Mouse (Mus musculus): ENCODE measurements around the gene Zfp536. TPM values are rescaled to one million over a fixed set of nuclear protein-coding genes. Genes with fewer than 3 reads are reported as not detected.

Zfp536 gene
- polyA plus RNA-seq, 2 experiments from 2014 or later = 0.40 TPM; not detected in 1

DNA sequence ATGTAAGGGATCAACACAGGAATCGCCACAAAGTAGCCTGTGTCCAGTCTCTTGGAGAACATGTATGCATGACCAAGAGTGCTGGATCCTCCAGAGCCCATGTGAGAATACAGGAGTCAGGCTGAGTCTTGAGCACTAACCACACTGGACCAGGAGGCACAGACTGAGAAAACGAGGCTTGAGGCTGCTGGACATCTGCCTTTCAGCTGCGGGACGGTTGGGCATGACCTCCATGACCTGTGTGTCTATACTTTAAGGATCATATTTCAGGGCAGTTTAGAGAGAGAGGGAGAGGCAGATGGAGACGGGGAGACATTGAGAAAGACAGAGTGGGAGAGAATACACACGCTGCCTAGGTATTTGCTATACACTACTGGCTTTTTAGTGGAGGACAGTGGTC, 229.4 kb downstream of the Zfp536 start:
- no peak for ATAC-seq

DNA sequence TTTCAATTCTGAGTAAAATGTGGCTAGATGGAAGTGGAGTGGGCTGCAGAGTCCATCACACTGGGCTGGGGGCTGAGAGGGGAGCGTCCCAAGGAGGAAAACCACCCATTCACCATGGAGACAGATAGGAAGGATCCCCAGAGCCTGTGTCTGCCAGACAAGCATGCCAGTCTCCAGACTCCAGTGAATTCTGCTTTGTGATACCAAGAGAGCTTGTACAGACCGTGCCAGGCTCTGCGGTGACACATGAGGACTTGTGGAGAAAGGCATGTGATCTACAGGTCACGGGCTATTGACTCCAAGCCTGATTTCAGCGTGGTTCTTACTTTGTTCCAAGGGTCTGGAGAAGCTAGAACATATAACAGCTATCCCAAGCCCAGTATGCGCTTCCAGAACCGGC, 230.5 kb downstream of the Zfp536 start:
- ATAC-seq = no peak

DNA sequence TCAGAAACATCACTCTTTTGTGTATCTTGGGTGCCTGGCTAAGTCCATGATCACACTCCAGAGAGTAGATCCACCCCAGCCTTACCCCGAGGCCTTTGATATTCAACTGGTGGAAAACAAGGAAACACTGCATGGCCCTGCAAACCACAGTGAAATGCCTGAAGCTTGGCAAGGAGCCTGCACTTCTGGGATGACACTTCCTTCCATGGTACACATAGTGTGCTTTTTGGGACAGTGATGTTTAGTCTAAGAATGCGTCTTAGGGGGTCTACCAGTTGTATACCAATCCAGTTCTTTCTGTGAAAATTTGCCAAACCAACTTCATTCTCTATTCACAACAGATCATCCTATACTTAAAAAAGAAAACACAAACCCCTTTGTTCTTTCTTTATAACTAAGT, 242.3 kb downstream of the Zfp536 start:
- ATAC-seq = no peak

DNA sequence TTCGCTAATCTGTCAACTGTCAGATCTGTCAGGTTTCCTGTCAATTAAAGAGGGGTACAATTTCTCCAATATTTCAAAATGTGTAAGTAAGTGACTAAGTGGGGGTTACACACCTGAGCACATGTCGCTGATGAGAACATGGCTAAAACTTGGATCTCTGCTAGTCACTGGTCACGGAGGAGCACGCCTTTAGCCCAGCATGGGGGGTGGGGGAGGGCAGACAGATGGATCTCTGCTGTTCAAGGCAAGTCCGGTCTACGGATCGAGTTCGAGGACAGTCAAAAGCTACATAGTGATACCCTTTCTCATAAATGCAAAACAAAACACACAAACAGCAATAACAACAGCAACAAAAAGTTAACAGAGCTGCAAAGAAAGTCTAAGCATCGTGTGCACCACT, 245.1 kb downstream of the Zfp536 start:
- no peak for ATAC-seq

DNA sequence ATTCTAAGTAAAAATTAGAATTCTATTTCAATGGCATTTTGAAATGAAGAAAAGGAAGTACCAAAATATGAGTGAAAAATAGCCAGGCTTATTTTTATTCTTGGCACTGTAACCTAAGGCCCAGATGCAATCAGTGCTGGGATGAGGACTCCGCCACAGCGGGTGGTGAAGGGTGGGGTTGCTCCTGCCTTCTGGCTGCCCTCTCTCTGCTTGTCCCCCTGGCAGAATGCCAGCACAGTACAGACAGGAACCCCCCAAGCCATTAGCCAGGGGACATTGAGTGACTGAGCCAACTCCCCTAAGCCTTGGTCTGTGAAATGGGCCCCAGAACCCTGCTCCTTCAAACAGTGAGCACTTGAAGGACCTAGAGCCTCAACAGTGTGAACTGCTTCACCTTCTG, 245.6 kb downstream of the Zfp536 start:
- no peak for ATAC-seq

DNA sequence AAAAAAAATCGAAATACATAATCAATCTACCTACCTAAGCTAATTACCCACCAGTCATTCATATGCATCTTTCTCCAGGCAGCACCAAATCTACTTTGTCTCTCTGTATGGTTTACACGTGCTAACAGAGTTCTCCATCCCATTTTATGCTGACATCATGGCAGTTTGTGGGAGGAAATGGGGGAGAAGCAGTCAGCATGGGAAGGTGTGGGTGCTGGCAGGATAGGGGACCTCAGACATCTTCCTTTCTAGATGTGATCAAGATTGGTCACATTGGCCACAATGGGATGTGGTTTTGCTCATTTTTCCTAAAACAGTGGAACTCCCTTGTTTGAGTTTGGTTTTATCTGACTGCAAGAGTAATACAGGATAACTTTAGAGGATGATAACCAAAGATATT, 252.0 kb downstream of the Zfp536 start:
- ATAC-seq = no peak

DNA sequence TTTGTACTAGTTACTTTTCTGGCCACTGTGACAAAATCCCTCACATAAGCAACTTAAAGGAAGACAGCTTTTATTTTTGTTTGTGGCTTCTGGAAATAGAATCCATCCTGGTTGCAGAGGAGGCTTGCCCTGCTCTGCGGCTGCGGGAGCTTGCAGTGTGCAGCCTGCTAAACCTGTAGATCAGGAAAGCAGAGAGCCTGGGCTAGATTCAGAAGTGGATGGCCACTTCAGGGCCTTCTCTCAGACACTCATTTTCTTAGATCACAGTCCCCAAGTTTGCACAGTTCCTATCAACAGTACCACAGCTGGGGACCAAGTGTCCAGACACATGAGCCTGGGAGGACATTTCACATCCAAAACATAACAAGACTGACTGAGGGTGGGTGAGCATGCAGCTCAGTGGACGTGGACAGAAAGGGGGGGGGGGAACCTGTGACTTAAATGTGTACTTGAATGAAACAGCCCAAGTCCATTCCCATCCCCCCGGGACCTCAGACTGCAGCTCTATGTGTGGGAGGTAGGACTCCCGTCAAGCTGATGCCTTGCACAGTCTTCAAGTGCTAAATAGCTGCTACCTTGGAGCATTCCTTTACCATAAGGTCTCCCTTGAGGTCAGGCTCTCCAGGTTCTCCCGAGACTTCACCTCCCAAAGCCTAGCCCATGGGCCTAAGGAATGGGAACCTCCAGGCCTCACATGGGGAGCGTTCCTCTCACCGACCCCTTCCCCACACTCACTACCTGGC, 262.3 kb downstream of the Zfp536 start:
- no peak for ATAC-seq

DNA sequence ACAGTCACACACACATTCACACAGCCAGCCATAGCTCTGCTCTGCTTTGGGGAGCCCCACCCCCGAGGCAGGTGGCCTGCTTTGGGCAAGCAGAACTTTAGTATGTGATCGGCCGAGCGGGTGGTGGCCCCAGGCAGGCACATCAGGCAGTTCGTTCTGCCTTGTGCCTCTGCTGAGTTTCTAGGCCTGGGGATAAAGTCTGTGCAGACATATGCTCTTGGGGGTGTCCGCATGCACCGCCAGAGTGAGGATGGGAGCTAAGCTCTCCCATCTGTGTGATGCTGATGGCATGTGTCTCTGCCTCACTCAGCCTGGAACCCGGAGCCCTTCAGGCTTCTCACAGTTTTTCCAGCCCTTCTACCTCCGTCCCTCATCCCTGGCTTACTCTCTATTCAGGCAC, 263.7 kb downstream of the Zfp536 start:
- no peak for ATAC-seq

DNA sequence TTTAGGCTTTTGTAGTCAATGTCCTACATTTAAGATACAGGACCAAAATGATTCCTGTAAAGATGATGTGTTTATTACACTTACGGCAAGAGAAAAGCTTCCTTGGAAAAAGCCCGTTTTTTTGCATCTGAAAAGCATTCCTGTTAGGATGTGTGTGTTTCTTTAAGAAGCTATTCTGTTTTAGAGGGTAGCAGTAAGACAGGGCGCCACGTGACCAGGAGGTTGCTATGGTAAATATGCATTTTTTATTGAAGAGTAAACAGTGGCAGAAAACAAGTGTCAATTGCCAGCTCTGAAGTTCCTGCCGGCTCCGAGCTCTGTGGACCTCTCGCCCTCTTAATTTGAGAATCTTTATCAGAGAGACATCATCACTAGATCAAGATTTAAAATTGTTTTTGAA, 267.9 kb downstream of the Zfp536 start:
- ATAC-seq = no peak

DNA sequence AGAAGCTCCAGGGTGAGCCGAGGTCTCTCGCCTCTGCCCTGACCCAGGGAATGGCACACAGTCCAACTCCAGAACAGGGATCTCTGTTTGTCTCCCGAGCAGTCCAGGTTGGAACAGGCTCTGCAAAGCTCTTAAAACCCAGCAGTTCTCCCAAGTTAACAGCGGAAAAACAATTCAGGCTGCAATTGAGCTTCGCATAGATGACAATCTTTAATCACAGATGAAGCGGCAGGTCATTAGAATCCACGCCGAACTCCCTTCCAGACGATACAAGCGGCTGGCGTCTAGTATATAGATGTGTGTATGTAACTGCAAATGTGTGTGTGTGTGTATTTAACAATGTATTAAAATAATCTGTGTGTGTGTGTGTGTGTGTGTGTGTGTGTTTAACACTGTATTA, 268.3 kb downstream of the Zfp536 start:
- ATAC-seq = no peak

DNA sequence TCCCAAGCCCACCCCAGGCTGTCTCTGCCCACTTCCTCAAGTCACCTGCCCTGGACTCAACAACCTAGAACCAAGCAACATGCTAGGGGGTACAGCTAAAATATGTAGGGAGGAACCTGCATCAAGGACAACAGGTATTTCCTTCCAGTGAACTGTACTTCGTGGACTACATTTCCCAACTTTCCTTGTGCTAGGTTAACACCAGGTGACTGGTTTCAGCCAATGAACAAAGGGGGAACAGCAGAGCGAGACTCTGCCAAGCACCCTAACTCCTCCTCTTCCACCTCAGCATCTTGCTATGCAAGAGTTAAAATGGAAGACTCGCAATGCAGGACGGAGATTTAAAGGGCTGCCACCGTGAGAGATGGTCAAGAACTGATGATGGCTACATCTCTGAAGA, 274.6 kb downstream of the Zfp536 start:
- no peak for ATAC-seq

DNA sequence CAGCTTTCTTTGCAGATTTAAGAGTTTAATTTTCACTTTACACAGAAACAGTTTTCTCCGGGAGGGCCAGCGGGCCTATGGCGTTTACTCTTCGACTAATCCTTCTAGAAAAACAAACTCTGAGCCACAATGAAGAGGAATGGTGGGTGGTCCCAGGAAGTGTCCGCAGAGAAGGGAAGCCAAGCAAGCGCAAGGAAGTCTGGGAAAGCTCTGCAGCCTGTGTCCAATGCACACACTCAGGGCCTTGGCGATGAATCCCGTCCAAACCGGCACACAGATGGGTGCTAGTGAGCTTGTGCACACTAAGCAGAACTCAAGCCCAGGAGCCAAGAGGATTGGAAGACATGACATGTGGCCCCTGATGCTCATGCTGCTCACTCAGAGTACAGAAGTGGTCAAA, 276.9 kb downstream of the Zfp536 start:
- ATAC-seq = no peak

DNA sequence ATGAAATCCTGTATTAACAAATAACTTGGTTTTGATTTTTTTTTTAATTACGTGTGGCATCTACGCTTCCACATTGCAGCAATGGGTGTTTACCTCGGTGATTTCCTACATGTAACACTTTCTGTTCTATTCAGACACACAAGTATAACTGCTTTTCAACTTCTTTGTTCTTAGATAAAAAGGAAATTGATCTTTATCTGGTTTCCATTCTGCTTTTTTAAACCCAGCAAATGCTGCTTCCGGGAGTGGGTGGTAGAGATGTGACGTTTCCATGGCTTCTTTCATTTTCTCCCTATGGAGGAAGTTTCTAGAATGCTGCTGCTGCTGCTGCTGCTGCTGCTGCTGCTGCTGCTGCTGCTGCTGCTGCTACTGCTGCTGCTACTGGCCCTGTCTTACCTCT, 283.1 kb downstream of the Zfp536 start:
- ATAC-seq = peak; percentile 95

DNA sequence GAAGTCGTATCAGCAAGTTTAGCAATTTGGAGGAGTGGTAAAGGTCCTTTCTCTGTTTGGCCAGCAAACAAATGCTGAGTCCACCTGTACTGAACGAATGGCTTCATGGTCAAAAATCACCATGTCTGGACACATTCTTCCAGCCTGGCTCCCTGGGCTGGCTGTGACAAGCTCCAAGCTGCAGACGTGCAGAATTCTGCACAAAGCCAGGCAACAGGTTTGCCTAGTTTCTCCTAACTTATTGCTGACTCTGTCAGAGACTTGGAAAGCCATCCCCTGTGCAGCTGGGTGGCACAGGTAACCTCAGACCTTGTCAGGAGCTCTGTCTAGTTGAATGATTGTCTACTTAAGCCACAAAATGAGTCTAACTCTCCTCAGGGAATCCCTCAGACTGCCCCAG, 288.5 kb downstream of the Zfp536 start:
- no peak for ATAC-seq

DNA sequence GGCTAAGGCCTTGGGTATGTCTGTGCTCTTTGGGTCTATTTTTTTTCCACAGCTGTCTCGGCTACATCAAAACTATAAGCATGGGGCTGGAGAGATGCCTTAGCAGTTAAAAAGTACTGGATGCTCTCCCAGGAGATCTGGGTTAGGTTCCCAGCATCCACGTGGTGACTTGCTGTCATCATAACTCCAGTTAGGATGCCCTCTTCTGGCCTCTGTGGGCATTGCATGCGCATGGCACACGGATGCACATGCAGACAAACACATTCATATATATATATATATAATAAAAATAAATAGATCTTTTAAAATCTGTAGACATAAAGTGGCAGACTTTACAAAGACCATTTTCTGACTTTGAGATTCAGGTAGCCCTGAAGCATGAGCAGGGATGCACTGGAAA, 290.9 kb downstream of the Zfp536 start:
- no peak for ATAC-seq

DNA sequence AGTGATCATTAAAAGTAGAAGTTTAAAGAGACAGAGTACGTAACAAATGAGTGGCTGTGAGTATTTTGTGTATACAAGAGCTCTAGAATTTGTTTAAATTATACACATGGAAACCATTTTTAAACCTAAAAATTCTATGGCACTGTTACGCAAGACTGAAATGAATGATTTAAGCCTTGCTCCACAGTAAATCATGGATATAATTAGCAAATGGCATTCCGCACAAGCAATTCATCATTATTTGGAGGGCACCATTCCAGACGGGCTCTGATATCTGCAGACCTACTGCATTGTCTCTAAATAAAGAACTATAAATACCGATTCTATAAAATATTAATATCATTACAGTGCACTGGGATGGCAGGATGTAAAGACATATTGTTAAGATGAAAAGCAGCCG, 292.3 kb downstream of the Zfp536 start:
- no peak for ATAC-seq

DNA sequence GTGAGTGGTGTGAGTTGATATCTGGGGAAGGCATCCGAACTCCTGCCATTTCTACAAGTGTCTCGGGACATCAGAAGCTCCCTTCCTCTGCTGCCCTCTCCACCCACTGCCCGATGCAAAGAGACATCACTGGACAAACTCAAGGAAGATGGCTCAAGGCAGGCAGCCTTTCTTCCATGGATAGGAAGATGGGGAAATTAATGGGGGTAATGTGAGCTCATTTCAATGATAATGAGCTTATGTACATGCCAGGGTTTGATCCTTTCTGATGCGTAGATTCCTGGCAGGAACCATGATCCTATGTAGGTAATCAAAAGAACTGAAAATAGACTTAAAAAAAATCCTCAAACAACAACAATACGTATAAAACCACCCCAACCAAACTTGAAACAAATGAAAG, 296.1 kb downstream of the Zfp536 start:
- ATAC-seq = no peak

DNA sequence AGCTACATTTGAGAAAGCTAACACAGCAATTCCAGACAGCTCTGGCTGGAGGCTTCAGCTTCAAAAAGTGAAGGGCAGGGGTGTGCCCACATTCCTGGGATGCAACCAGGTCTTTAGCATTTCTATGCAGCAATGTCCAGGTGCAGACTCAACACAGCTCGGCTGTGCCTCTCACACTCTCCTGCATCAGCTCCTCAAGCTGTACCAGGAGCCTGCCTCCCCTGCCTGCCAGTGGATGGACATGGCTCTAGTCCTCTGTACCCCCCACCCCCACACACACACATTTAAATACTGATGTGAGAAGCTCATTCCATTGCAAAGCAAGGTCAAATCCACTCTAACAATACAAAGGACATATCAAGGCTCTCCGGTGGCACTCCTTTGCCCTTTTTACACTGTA, 298.0 kb downstream of the Zfp536 start:
- no peak for ATAC-seq

DNA sequence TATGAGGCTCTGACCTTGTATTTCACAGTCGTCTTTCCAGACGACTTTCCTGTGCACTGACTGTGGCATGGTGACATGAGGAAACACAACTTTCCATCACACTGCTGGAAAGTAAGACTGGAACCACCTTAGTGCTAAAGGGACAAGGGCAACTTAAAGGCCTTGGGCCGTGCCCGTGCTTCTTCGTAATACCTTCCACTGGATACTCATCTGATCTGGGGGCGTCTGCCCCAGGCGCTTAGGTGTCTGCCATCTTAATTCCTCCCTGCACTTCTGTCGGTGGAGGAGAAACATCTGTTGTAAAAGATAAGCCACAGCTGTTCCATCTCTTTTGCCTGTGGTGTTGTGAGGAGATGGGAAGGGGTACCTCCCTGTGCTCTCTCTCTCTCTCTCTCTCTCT, 299.2 kb downstream of the Zfp536 start:
- no peak for ATAC-seq

DNA sequence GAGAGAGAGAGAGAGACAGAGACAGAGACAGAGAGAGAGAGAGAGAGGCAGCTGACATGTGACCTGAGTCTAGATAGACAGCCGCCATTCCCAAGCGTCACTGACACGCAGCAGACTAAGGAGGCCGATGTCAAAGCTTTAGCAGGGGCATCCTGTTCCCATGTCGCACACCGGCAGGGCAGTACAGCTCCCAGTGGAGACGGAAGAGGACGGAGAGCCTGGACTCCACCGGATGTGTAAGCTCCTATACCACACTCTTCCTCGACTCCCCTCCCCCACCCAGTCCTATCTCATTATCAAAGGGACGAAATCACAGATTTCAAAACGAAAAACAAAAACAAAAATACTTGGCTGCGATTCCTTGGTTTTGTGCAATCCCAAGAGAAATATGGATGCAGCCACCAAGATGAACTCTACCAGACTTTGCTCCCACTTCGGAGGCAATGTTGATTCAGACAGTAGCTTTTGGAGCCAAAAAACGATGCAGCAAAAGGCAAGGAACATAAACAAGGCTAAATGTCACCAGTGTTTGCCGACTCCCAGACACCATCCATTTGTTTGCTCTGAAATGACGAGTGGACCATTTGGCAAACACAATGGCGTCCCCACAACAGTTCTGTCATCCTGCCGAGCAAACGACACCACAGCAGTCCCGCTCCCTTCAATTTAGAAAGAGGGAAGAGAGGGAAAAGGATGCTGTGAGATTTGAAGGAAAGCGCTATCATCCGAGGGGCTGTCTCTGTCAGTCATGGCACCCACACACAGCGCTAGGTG, 299.9 kb downstream of the Zfp536 start:
- no peak for ATAC-seq

DNA sequence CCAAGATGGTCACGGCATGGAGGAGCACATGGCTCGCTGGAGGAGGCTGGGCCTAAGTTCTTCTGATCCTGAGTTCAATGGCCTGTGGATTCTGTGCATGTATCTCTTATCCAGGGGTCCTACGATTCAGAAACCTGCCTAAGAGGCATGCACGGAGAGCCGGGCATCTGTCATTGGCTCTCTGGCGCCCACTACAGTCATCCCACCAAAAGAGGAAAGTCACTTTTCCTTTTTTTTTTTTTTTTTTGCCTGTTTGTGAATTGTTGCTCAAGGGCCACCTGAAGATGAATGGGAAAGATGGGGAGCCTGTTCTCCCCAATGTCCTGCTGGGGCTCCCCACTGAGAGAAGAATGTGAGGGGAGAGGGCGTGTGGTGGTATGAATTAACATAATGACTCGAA, 301.7 kb downstream of the Zfp536 start:
- no peak for ATAC-seq

DNA sequence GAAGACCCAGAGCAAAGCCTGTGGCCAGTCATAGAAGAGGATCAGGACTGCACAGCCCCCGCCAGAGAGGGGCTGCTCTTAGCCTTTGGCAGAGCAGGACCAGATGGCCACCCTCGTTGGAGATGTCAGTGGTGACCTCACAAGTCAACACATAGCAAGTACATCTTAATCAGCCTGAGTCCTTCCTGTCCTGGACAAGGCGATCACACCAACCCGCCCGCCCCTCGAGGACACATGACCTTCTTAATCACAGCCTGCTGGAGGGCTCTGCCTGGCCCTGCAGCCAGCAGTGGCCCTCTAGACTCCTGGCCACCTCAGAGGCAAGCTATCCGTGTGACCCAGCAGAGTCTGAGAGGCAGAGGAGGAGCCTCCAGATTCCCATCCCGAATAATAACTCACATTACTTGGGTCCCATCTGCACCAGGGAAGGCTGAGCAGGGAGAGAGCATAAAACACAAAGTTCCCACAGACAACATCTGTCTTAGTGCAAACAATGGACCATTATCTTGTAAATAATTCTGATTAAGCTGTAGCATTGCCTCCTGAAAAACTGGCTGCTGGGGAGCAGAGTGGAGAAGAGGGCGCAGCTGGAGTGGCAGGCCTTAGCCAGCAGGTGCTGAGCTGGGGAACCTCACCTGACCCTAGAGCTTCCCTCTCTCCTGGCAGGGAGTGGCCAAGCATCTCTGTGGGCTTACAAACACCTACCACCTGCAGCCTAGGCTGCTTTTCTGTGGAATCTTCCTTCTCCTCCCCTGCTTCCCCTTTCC, 306.8 kb downstream of the Zfp536 start:
- ATAC-seq = no peak

DNA sequence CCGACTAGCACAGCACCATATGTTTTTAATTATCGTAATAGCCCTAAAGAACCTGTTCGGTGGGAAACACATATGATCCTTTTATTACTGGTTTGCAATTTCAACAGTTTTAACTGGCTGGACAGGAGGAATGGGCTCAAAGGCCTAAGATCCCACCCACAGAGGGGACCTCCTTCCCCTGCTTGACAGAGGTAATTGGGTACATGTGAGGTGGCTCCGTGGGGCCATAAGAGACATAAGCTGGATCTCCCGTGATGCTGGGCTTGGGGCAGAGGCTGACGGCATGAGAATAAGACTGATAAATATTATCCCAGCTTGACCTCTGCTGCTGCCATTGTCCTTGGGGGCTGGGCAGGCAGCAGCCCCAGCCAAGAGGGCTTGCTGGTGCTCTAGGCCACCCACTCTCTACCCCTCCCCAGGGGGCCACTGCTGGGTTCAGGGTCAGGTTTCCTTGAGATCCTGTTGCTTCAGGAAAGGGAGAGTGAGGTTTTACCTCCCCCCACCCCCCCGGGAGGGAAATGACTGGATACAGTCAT, 309.2 kb downstream of the Zfp536 start:
- ATAC-seq = no peak
